Mouse (Mus musculus): ENCODE data around the gene Faap20.

DNA sequence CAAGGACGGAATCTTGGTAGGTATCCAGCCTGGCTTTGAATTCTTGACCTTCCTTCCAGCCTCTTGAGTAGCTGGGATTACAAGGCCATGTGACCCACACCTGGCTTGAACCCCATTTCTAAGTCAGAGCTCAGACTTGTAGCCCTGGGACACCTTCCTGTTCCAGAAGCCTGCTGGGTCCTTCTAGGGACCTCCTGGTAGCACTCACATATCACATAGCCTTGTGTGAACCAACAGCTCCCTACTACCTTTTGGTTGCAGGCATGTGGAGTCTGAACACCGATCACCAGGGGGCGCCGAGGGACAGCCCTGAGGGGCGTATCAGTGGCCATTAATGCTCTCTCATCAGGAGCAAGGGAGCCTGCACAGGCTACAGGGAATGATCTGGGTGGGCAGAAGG, 18.8 kb downstream of the Faap20 start:
- peak; percentile 57 for TF ChIP-seq CTCF (IDR thresholded peaks at IDR 0.05; ENCODE audit: control insufficient read depth, insufficient read depth, insufficient read length)
- no peak for TF ChIP-seq CEBPB (IDR thresholded peaks at IDR 0.05; ENCODE audit: low read depth)
